ENCODE assay signal across 8 mouse cellular contexts in the genomic region with DNA sequence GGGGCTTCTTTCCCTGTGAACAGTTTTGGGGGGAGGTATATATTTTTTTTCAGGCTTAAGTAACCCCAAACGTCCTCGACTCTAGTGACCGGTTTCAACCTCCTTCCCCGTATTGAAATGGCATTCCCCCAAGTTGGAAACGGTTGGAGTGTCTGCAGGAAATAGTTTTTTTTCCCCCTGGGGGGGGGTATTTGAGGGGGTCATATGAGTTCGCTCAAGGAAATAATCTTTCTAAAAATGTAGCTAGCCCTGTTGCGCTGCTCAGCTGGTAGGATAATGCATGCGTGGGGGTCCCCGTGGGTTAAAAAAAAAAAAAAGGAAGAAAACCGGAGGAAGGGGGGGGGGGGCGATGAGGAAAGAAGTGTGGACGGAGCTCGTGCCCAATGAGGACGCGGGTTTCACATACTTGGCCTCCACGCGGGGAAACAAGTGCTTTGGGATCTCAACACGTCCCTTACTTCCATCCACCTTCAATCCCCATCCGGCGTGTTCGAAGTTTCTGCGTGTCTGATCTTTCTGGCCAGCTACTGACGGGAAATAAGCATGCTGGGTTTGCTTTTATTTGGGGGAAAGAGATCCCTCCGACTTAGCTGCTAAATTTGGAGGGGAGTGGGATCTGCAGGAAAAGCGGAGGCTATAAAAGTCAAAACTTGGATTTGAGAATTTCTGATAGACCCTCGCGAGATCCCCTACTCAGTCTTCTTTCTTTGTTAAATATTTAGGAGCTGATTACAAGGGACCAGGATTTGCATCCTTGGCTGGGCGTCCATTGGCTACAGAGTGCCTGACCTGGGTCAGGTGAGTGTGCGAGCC. TPM values are rescaled to one million over a fixed set of nuclear protein-coding genes. Genes with fewer than 3 reads are reported as not detected.
A peak's percentile ranks its signal among the peaks of the same experiment; 100 is the strongest.
DNase-seq lines count a peak whose midpoint lies in the region; ATAC-seq lines count a peak whose summit lies in the region.

No protein-coding gene starts in this region.

- H3K27me3 ChIP-seq in kidney, embryonic 15.5 days = no peaks in the 10 kb centered on the region
- H3K27me3 ChIP-seq in limb, embryonic 10.5 days (ENCODE audit: low read depth, poor library complexity, severe bottlenecking) = no peaks in the 10 kb centered on the region
- 0 out of 2 replicates have a peak, but pooled peaks cover 5% of the 10 kb centered on the region for H3K27me3 ChIP-seq in midbrain, embryonic 14.5 days (ENCODE audit: control insufficient read depth, insufficient read depth, low read length)

- H3K36me3 ChIP-seq in kidney, embryonic 15.5 days = peaks cover 5% of the 10 kb centered on the region; the same call in 1 of the 2 replicates
- H3K36me3 ChIP-seq in limb, embryonic 10.5 days = peaks cover 9% of the 10 kb centered on the region; the same call in 1 of the 2 replicates
- H3K36me3 ChIP-seq in midbrain, embryonic 14.5 days (ENCODE audit: control insufficient read depth, insufficient read depth, low read length) = no peaks in the 10 kb centered on the region

- under 1% methylated on average over 28 of the region's 29 CpGs for WGBS in kidney, embryonic 15.5 days
- under 1% methylated on average over 29 of the region's 29 CpGs for WGBS in limb, embryonic 10.5 days
- WGBS in midbrain, embryonic 14.5 days = under 1% methylated on average over 29 of the region's 29 CpGs

- peak overlapping the region; percentile 77 for H3K9ac ChIP-seq in kidney, embryonic 15.5 days
- peak overlapping the region; percentile 43 for H3K9ac ChIP-seq in midbrain, embryonic 14.5 days (replicated peaks; ENCODE audit: low read length)

- peak overlapping the region; percentile 87 for H3K4me2 ChIP-seq in kidney, embryonic 15.5 days
- peak overlapping the region; percentile 97 for H3K4me2 ChIP-seq in midbrain, embryonic 14.5 days (ENCODE audit: low read length)

- DNase-seq in kidney, adult 9 months = no peak
- peak; percentile 14 for DNase-seq in c-Kit-positive CD71-positive TER-119-positive erythroid progenitor cells, embryonic 14.5 days (ENCODE audit: low spot score)
- peak; percentile 41 to 55 for DNase-seq in heart, adult 9 months (ENCODE audit: low spot score in 2 of 2)
- DNase-seq in limb, embryonic 10.5 days (ENCODE audit: low spot score) = peak; percentile 53
- peak; percentile 41 for DNase-seq in midbrain, embryonic 14.5 days
- DNase-seq in thymus, postnatal 36 days = peak; percentile 19 to 44
- DNase-seq in urinary bladder, postnatal 36 days (ENCODE audit: low spot score in 2 of 2) = no peak

- peak overlapping the region; percentile 84 for H3K27ac ChIP-seq in kidney, embryonic 15.5 days
- H3K27ac ChIP-seq in limb, embryonic 10.5 days = peak overlapping the region; percentile 88
- no peak overlapping the region for H3K27ac ChIP-seq in midbrain, embryonic 14.5 days (replicated peaks; ENCODE audit: low read depth, low read length)

- peak overlapping the region; percentile 91 for H3K4me3 ChIP-seq in kidney, embryonic 15.5 days (replicated peaks)
- H3K4me3 ChIP-seq in limb, embryonic 10.5 days = peak overlapping the region; percentile 80
- peak overlapping the region; percentile 55 for H3K4me3 ChIP-seq in midbrain, embryonic 14.5 days (replicated peaks; ENCODE audit: low read depth, low read length)

- no peak; the same call in 1 of the 2 replicates for ATAC-seq in kidney, embryonic 15.5 days (replicated peaks; ENCODE audit: low FRiP score)
- no peak; the same call in 1 of the 2 replicates for ATAC-seq in midbrain, embryonic 14.5 days (ENCODE audit: low FRiP score, low TSS enrichment)

- H3K9me3 ChIP-seq in kidney, embryonic 15.5 days (replicated peaks) = no peaks in the 10 kb centered on the region
- no peaks in the 10 kb centered on the region for H3K9me3 ChIP-seq in limb, embryonic 10.5 days (replicated peaks)
- no peaks in the 10 kb centered on the region for H3K9me3 ChIP-seq in midbrain, embryonic 14.5 days (ENCODE audit: control insufficient read depth, low read length)

- peaks cover 42% of the 10 kb centered on the region for H3K4me1 ChIP-seq in kidney, embryonic 15.5 days
- peaks cover 25% of the 10 kb centered on the region for H3K4me1 ChIP-seq in limb, embryonic 10.5 days
- H3K4me1 ChIP-seq in midbrain, embryonic 14.5 days (ENCODE audit: control insufficient read depth, insufficient read depth, low read length) = peaks cover 7% of the 10 kb centered on the region; the same call in 1 of the 2 replicates

RNA-seq across cellular contexts. Expression of a gene that starts 0.8 kb away (rescaled TPM):
- polyA plus RNA-seq in kidney, embryonic 15.5 days (2015; fragmentation: Nextera tagmentation; extraction: Ambion mirVana) = 18.6 and 19.4 TPM in 2 replicates
- polyA plus RNA-seq in limb, embryonic 10.5 days (2016; fragmentation: Nextera tagmentation; extraction: Ambion mirVana) = 8.2 and 9.8 TPM in 2 replicates
- 3.6 and 5.5 TPM in 2 replicates for polyA plus RNA-seq in midbrain, embryonic 14.5 days (2014; fragmentation: Nextera tagmentation; extraction: Ambion mirVana)

RNA-seq across cellular contexts. Expression of a gene that starts 28.3 kb away (rescaled TPM):
- 25.3 and 26.0 TPM in 2 replicates for polyA plus RNA-seq in kidney, embryonic 15.5 days (2015; fragmentation: Nextera tagmentation; extraction: Ambion mirVana)
- polyA plus RNA-seq in limb, embryonic 10.5 days (2016; fragmentation: Nextera tagmentation; extraction: Ambion mirVana) = 12.9 and 14.2 TPM in 2 replicates
- 8.4 and 10.9 TPM in 2 replicates for polyA plus RNA-seq in midbrain, embryonic 14.5 days (2014; fragmentation: Nextera tagmentation; extraction: Ambion mirVana)

Comparison
In these comparisons a context has a peak if more than half of its experiments do, and no peak if none do; other contexts are left out.
1. DNase-seq: peak in c-Kit-positive CD71-positive TER-119-positive erythroid progenitor cells, embryonic 14.5 days (single experiment), heart, adult 9 months (2 of 2), limb, embryonic 10.5 days (single experiment), midbrain, embryonic 14.5 days (single experiment) and thymus, postnatal 36 days (2 of 2); none in kidney, adult 9 months (single experiment) and urinary bladder, postnatal 36 days (0 of 2).
2. Peak in every context shown above with its lines, with median percentiles within 50 percentile points of each other: H3K4me3 ChIP-seq.